Mouse (Mus musculus): ENCODE data around the gene Relb.

DNA sequence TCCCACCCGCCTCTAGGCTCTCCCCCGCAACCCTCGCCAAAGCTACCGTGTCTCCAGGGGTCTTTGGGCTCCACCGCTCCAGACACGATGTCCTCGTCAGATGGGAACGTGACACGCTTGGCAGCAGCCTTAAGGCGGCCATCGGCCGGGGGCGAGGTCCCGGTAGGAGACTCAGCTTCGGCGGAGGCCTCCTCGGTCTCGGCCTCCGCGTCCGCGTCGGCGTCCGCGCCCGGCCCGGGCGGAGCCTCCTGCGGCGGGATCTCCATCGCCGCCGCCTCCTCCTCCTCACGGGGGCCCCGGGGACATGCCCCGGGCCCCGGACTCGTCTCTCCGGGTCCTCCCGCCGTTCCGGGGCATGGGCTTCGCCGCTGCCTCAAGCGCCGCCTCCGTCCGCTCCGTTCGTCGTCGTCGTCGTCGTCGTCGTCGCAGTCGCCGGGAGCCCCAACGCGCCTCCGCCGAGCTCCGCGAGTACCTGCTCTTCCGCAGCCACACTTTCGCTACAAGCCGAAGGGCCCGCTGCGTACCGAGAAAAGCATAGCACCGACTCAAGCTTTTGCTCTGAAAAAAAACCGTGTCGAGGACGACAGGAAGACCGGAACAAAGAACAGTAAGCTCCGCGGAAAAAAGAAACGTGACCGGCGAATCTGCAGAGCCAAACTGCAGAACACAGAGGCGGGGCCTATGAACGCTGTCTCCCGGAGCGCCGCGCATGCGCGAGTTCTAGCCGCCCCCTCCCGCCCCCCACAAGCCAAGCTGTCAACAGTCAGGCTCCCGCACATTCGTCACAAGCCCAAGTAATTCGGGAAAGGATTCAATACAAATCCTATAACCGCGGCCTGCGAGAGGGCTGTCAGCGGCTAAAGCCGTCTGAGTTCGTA lies 67.2 kb downstream of the Relb start:
- no peak for TF ChIP-seq CTCF (IDR thresholded peaks at IDR 0.05; ENCODE audit: low read depth, low read length)
- no peak for TF ChIP-seq GATA1 (IDR thresholded peaks at IDR 0.05; ENCODE audit: borderline replicate concordance, low read length)
- no peak for TF ChIP-seq POLR2AphosphoS5 (IDR thresholded peaks at IDR 0.05; ENCODE audit: insufficient replicate concordance, low read depth, low read length)
- TF ChIP-seq TAL1 (conservative IDR thresholded peaks at IDR 0.05; ENCODE audit: low read depth, low read length): no peak

All from G1E (cell line).